Comparison of ENCODE assay signal across 11 mouse cellular contexts in the genomic region with DNA sequence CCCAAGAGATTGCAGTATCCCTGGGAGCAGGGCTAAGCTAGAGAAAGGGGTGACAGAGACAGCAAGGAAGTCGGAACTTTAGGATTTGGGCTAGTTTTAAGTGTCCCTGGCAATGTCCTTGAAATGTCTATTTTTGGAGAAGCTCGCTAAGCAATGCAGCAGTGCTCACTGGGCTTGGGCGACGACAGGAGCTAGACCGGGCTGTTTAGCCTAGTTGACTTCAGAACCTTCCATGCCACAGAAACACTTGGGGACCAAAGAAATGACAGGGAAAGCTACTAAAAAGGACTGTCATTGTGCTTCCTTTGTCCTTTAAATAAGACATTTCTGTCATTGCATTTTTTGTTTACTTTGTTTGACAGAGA. TPM values are rescaled to one million over a fixed set of nuclear protein-coding genes. Genes with fewer than 3 reads are reported as not detected.
A peak's percentile ranks its signal among the peaks of the same experiment; 100 is the strongest.
DNase-seq lines count a peak whose midpoint lies in the region; ATAC-seq and TF ChIP-seq lines count a peak whose summit lies in the region.
"Had no signal": no experiment of that assay in that cellular context is flagged by ENCODE, and none has a peak within 500 bp of the region (broad histone marks: within the 10 kb centered on the region; RNA-seq: fewer than 3 reads in every experiment).

No protein-coding gene starts in this region.

- TF ChIP-seq CTCF in hindbrain, postnatal 0 days (IDR thresholded peaks at IDR 0.05; ENCODE audit: low read depth), result no peak
- TF ChIP-seq CTCF in lung, embryonic 14.5 days (IDR thresholded peaks at IDR 0.05; ENCODE audit: low read depth), result no peak
- no peak for TF ChIP-seq CTCF in heart, postnatal 0 days (IDR thresholded peaks at IDR 0.05; ENCODE audit: low read depth)

- 81% methylated on average over 5 of the region's 5 CpGs for WGBS in hindbrain, postnatal 0 days
- 87% methylated on average over 5 of the region's 5 CpGs for WGBS in hindbrain, embryonic 16.5 days
- 50% methylated on average over 5 of the region's 5 CpGs for WGBS in lung, embryonic 14.5 days
- 13% methylated on average over 5 of the region's 5 CpGs for WGBS in heart, postnatal 0 days

- H3K36me3 ChIP-seq in hindbrain, postnatal 0 days (ENCODE audit: insufficient read depth, low read length), result no peaks in the 10 kb centered on the region; the same call in 1 of the 2 replicates
- no peaks in the 10 kb centered on the region; the same call in 1 of the 2 replicates for H3K36me3 ChIP-seq in hindbrain, embryonic 16.5 days (ENCODE audit: control insufficient read depth, insufficient read depth, low read length)
- peaks cover 30% of the 10 kb centered on the region for H3K36me3 ChIP-seq in lung, embryonic 14.5 days (ENCODE audit: insufficient read depth)
- H3K36me3 ChIP-seq in heart, postnatal 0 days (replicated peaks; ENCODE audit: control insufficient read depth, insufficient read depth, low read length), result peaks cover 32% of the 10 kb centered on the region

- no peak overlapping the region for H3K4me3 ChIP-seq in hindbrain, postnatal 0 days (ENCODE audit: low read length)
- H3K4me3 ChIP-seq in hindbrain, embryonic 16.5 days (ENCODE audit: low read length), result no peak overlapping the region
- H3K4me3 ChIP-seq in lung, embryonic 14.5 days (ENCODE audit: low read depth, low read length), result no peak overlapping the region
- no peak overlapping the region for H3K4me3 ChIP-seq in heart, postnatal 0 days (ENCODE audit: low read depth, low read length)
- H3K4me3 ChIP-seq: myocyte had no signal

- DNase-seq in adrenal gland, adult (ENCODE audit: inconsistent age in 2 of 2, low spot score in 1 of 2), result peak; percentile 43 to 80
- DNase-seq in adrenal gland, postnatal 14 days, result no peak
- no peak for DNase-seq in hindbrain, postnatal 0 days (ENCODE audit: low spot score)
- DNase-seq in lung, embryonic 14.5 days, result no peak
- DNase-seq in lung, postnatal 4 days, result no peak
- DNase-seq in heart, postnatal 0 days (ENCODE audit: low spot score), result no peak
- no peak for DNase-seq in urinary bladder, postnatal 14 days (ENCODE audit: low spot score)
- DNase-seq: cerebellum, postnatal 36 days had no signal

- peak; percentile 46; the same call in 1 of the 2 replicates for ATAC-seq in hindbrain, postnatal 0 days
- no peak for ATAC-seq in hindbrain, embryonic 16.5 days
- ATAC-seq in lung, embryonic 14.5 days (ENCODE audit: insufficient read depth), result no peak
- peak; percentile 48; the same call in 1 of the 2 replicates for ATAC-seq in heart, postnatal 0 days (ENCODE audit: insufficient read depth, low read depth)
- ATAC-seq: forebrain, embryonic 14.5 days had no signal

- H3K9me3 ChIP-seq in hindbrain, postnatal 0 days (ENCODE audit: low read length), result no peaks in the 10 kb centered on the region
- H3K9me3 ChIP-seq in hindbrain, embryonic 16.5 days (ENCODE audit: control insufficient read depth, low read length), result no peaks in the 10 kb centered on the region
- H3K9me3 ChIP-seq in lung, embryonic 14.5 days (ENCODE audit: low read depth, low read length), result peaks cover 6% of the 10 kb centered on the region; the same call in 1 of the 2 replicates
- 0 out of 2 replicates have a peak, but pooled peaks cover 5% of the 10 kb centered on the region for H3K9me3 ChIP-seq in heart, postnatal 0 days (replicated peaks; ENCODE audit: control insufficient read depth, low read length)

- no peak overlapping the region for H3K27ac ChIP-seq in hindbrain, postnatal 0 days
- no peak overlapping the region for H3K27ac ChIP-seq in hindbrain, embryonic 16.5 days (ENCODE audit: low read depth, low read length)
- peak overlapping the region; percentile 73 for H3K27ac ChIP-seq in lung, embryonic 14.5 days (ENCODE audit: low read depth)
- peak overlapping the region; percentile 83 for H3K27ac ChIP-seq in heart, postnatal 0 days (ENCODE audit: low read depth)

- H3K4me2 ChIP-seq in hindbrain, postnatal 0 days (ENCODE audit: low read depth, low read length), result no peak overlapping the region
- no peak overlapping the region for H3K4me2 ChIP-seq in hindbrain, embryonic 16.5 days (ENCODE audit: low read length)
- 0 out of 2 replicates have a peak overlapping the region, but pooled peaks have one; percentile 18 for H3K4me2 ChIP-seq in lung, embryonic 14.5 days
- peak overlapping the region; percentile 13 for H3K4me2 ChIP-seq in heart, postnatal 0 days (ENCODE audit: low read depth, low read length)

- no peak for TF ChIP-seq EP300 in heart, postnatal 0 days (IDR thresholded peaks at IDR 0.05; ENCODE audit: low read depth)

- no peaks in the 10 kb centered on the region for H3K4me1 ChIP-seq in hindbrain, postnatal 0 days (ENCODE audit: insufficient read depth, low read length)
- H3K4me1 ChIP-seq in hindbrain, embryonic 16.5 days (ENCODE audit: control insufficient read depth, insufficient read depth, low read depth, low read length), result no peaks in the 10 kb centered on the region
- H3K4me1 ChIP-seq in lung, embryonic 14.5 days (ENCODE audit: insufficient read depth), result peaks cover 11% of the 10 kb centered on the region; the same call in 1 of the 2 replicates
- peaks cover 21% of the 10 kb centered on the region for H3K4me1 ChIP-seq in heart, postnatal 0 days (ENCODE audit: control insufficient read depth, insufficient read depth)

- H3K27me3 ChIP-seq in hindbrain, postnatal 0 days (ENCODE audit: insufficient read depth, low read length), result no peaks in the 10 kb centered on the region
- H3K27me3 ChIP-seq in hindbrain, embryonic 16.5 days (replicated peaks; ENCODE audit: control insufficient read depth, insufficient read depth, low read length), result no peaks in the 10 kb centered on the region
- H3K27me3 ChIP-seq in lung, embryonic 14.5 days (ENCODE audit: insufficient read depth, low read length), result no peaks in the 10 kb centered on the region
- H3K27me3 ChIP-seq in heart, postnatal 0 days (ENCODE audit: control insufficient read depth, insufficient read depth, low read length), result no peaks in the 10 kb centered on the region

- H3K9ac ChIP-seq in hindbrain, postnatal 0 days (replicated peaks; ENCODE audit: low read length), result no peak overlapping the region
- H3K9ac ChIP-seq in hindbrain, embryonic 16.5 days (ENCODE audit: low read depth, low read length), result no peak overlapping the region
- no peak overlapping the region for H3K9ac ChIP-seq in lung, embryonic 14.5 days
- no peak overlapping the region for H3K9ac ChIP-seq in heart, postnatal 0 days (replicated peaks; ENCODE audit: low read depth, low read length)

RNA-seq across cellular contexts. Expression of a gene that starts 42.2 kb away (rescaled TPM):
- total RNA-seq in adrenal gland, postnatal 14 days (2021), result 21.9 and 35.0 TPM in 2 replicates
- 4.4 and 10.8 TPM in 2 replicates for total RNA-seq in hindbrain, postnatal 0 days (2014; rRNA removed)
- polyA plus RNA-seq in hindbrain, postnatal 0 days (2015; fragmentation: Nextera tagmentation; extraction: Ambion mirVana), result 18.5 and 20.5 TPM in 2 replicates
- 17.7 TPM in 2 replicates for polyA plus RNA-seq in hindbrain, embryonic 16.5 days (2015; fragmentation: Nextera tagmentation; extraction: Ambion mirVana)
- polyA plus RNA-seq in lung, embryonic 14.5 days (2014; fragmentation: Nextera tagmentation; extraction: Ambion mirVana), result 26.6 and 30.2 TPM in 2 replicates
- total RNA-seq in heart, postnatal 0 days (2014; rRNA removed; ENCODE audit: low replicate concordance), result 7.8 and 7.9 TPM in 2 replicates
- polyA plus RNA-seq in heart, postnatal 0 days (2015; fragmentation: Nextera tagmentation; extraction: Ambion mirVana), result 14.7 and 17.2 TPM in 2 replicates

Comparison
In these comparisons a context has a peak if more than half of its experiments do, and no peak if none do; other contexts are left out.
1. DNase-seq: peak in adrenal gland, adult (2 of 2); none in adrenal gland, postnatal 14 days (single experiment), hindbrain, postnatal 0 days (single experiment), lung, embryonic 14.5 days (single experiment), lung, postnatal 4 days (0 of 2), heart, postnatal 0 days (single experiment) and urinary bladder, postnatal 14 days (single experiment).
2. ATAC-seq: peak in hindbrain, postnatal 0 days (single experiment) and heart, postnatal 0 days (single experiment); none in hindbrain, embryonic 16.5 days (single experiment) and lung, embryonic 14.5 days (single experiment).
3. H3K27ac ChIP-seq: peak in lung, embryonic 14.5 days (single experiment) and heart, postnatal 0 days (single experiment); none in hindbrain, postnatal 0 days (single experiment) and hindbrain, embryonic 16.5 days (single experiment).
4. H3K4me2 ChIP-seq: peak in lung, embryonic 14.5 days (single experiment) and heart, postnatal 0 days (single experiment); none in hindbrain, postnatal 0 days (single experiment) and hindbrain, embryonic 16.5 days (single experiment).